Mouse (Mus musculus) gastrocnemius, adult 18-20 months (tissue): ENCODE data around the gene D130052B06Rik. TPM values are rescaled to one million over a fixed set of nuclear protein-coding genes. Genes with fewer than 3 reads are reported as not detected.

Source experiments
- DNase-seq: peaks from one replicate; pipeline ENCODE4 v3.0.0; 2021; ENCODE audit warnings: low spot score
- total RNA-seq, 2 experiments: library from RNA; stranded (reverse); gene quantifications; 2 replicates each; pipeline ENCODE4 v1.2.3; 2021

D130052B06Rik gene
- total RNA-seq, 2 experiments from 2014 or later, result not detected

- DNase-seq, result no peak
These were observed 61.2 kb downstream of the D130052B06Rik start for GRCm38 (mm10) chr11:33660016-33660913.

- no peak for DNase-seq
These were observed 64.5 kb downstream of the D130052B06Rik start for GRCm38 (mm10) chr11:33663599-33663998.

GRCm38 (mm10) chr11:33668376-33668775 is 69.3 kb downstream of the D130052B06Rik start:
- DNase-seq, result no peak

- no peak for DNase-seq
These were observed 71.2 kb downstream of the D130052B06Rik start for GRCm38 (mm10) chr11:33670105-33670965.

Other genes starting within 250 kb of the D130052B06Rik start
- gene Ranbp17, start 85.6 kb upstream of the D130052B06Rik start, total RNA-seq, result under 1 TPM; 0.18 to 0.38 TPM
- not detected for gene Gabrp, start 20.3 kb upstream of the D130052B06Rik start, total RNA-seq